Mouse (Mus musculus) hindbrain, embryonic 12.5 days (tissue): ENCODE measurements at regions not wholly inside any gene's neighbourhood (a gene's known extent, or its start where the extent isn't known, plus 50 kb on each side); places are given as distances from the start of the nearest gene placed in this dataset.

Source experiments
- ATAC-seq: fragments of 200-750 bp; cut with Nextera tagmentation; 2 replicates; pipeline ENCODE4 v1.8.0; 2017; ENCODE audit warnings: moderate TSS enrichment; ENCODE audit not compliant: low FRiP score
- H3K27ac ChIP-seq: fragments of 300-500 bp; sonication (generic); 2 replicates; pipeline ENCODE4 v1.5.1; 2016; ENCODE audit warnings: mild to moderate bottlenecking
- H3K27me3 ChIP-seq: fragments of 300-500 bp; sonication (generic); 2 replicates; pipeline ENCODE4 v1.6.1; 2016; ENCODE audit warnings: mild to moderate bottlenecking
- H3K36me3 ChIP-seq: fragments of 300-500 bp; sonication (generic); 2 replicates; pipeline ENCODE4 v1.6.1; 2016; ENCODE audit warnings: mild to moderate bottlenecking
- H3K4me1 ChIP-seq: fragments of 300-500 bp; sonication (generic); 2 replicates; pipeline ENCODE4 v1.6.1; 2016
- H3K4me2 ChIP-seq: fragments of 300-500 bp; sonication (generic); replicated peaks from 2 replicates; pipeline ENCODE4 v1.6.1; 2016; ENCODE audit warnings: mild to moderate bottlenecking
- H3K4me3 ChIP-seq: fragments of 300-500 bp; sonication (generic); 2 replicates; pipeline ENCODE4 v1.5.1; 2016; ENCODE audit warnings: mild to moderate bottlenecking
- H3K9ac ChIP-seq: fragments of 300-500 bp; sonication (generic); 2 replicates; pipeline ENCODE4 v1.6.1; 2016; ENCODE audit warnings: mild to moderate bottlenecking, moderate library complexity
- H3K9me3 ChIP-seq: fragments of 300-500 bp; sonication (generic); replicated peaks from 2 replicates; pipeline ENCODE4 v1.6.1; 2016; ENCODE audit warnings: mild to moderate bottlenecking
- WGBS: fragments of 180-500 bp; shearing (Covaris S2); methylation state at CpG from one replicate; pipeline ENCODE4 v1.1.7; 2016; 5-methylcytosine and 5-hydroxymethylcytosine counted together
- microRNA counts: library from miRNA; unstranded; fragments of <30 nt; microRNA quantifications from one replicate; lab custom pipeline; 2017
- microRNA-seq: library from miRNA; unstranded; fragments of <30 nt; microRNA quantifications from one replicate; pipeline ENCODE4, GENCODE M21; 2017

DNA sequence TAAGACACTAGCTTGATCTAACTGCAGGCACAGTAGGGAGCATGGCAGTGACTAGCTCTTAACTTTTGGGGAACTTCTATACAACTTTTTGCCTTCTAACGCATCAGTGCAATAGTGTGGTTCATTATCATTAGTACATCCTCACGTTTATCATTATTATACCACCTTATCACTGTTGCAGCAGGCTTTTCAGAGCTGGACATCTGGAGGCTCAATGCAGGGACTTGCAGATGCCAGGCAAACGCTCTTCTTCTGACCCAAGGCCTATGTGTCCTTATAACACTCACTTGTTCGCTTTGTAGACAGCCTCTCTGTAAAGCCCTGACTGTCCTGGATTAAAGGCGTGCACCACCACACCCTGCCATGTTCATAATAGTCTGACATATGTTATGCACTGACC lies 53.5 kb upstream of the Ubash3b start:
- Histone ChIP-seq H3K27me3 (no peaks in the 10 kb centered on the region), H3K9me3 (no peaks in the 10 kb centered on the region), H3K4me3 (no peak overlapping the region), H3K27ac (no peak overlapping the region), H3K4me1 (peaks cover 22% of the 10 kb centered on the region), H3K9ac (no peak overlapping the region), H3K4me2 (no peak overlapping the region), H3K36me3 (no peaks in the 10 kb centered on the region)
- no peak for ATAC-seq
- 91% methylated on average over 5 of the region's 5 CpGs for WGBS

DNA sequence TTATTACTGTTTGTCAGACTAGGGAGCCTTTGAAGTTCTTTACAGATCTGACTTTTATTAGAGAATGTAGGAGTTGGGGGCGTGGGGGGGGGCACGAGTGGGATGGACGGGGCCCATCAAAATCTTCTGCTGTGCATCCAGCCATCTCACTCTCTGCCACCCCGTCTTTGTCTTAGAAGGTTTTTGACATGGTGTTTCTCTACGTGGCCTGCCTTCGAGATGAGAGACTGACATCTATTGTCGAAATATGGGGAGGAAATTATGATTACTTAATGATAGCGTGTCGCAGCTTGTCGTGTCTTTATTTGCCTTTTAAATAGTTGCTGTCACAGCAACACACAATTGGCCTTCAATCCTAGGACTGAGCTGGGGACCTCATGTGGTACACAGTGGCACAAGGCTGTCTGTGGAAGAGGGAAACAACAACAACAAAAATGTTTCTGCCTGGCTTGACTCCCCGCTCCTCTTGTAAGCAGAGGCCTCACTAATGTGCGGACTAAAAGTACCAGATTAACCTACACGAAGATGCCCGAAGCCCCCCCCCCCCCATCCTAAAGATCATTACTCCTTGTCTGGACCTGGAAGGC lies 51.5 kb upstream of the Ubash3b start:
- Histone ChIP-seq H3K4me2 (peak overlapping the region; percentile 34), H3K27me3 (no peaks in the 10 kb centered on the region), H3K9me3 (no peaks in the 10 kb centered on the region), H3K9ac (0 out of 2 replicates have a peak overlapping the region, but pooled peaks have one; percentile 49), H3K4me1 (peaks cover 22% of the 10 kb centered on the region), H3K4me3 (no peak overlapping the region), H3K36me3 (no peaks in the 10 kb centered on the region), H3K27ac (peak overlapping the region; percentile 76)
- 39% methylated on average over 14 of the region's 14 CpGs for WGBS
- ATAC-seq = 0 out of 2 replicates have a peak, but pooled peaks have one; percentile 33

DNA sequence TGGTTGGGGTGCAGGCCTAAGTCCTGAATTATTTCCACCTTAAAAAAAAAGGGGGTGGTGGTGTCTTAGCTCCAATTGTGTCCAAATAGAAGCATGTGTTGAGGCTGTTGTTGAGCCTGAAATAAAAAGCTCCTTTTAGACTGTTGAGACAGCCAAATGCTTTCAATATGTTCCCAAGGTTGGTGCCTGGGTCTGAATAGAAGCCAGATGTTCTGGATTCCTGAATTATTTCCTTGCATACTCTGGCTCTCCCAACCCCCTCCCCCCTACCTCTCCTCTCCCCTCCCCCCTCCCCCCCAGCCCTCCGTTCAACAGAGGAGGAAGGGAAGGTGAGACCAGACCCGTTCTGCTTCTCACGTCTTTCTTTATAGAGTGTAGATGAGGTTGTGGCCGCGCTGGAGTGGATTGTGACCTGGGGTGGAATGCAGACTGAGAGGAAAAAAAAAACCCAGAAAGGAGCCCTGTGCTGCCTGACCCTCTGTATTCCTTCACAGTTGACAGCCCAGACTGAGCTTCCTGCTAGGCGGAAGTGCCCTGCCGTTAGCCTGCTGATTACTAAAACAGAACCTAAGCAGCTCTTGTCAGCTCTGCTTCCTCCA lies 50.9 kb upstream of the Ubash3b start:
- H3K9ac ChIP-seq = peak overlapping the region; percentile 49

DNA sequence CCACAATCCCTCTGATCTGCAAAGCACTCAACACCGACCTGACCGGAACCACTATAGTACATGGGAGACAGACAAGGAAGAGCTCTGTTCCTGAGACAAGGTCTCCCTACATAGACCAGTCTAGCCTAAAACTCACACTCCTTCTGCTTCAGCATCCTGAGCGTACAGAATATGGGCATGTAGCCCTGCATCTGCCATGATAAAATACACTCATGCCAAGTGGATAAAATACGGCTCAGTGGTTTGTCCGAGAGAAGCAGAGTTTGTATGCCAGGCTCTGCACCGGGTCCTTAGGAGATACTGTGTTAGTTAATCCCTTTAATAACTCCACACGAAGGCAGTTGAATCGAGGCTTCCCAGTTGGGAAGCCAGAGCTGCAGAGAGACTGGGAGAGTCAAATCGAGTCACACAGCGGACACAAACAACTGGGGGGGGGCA lies 50.4 kb upstream of the Ubash3b start:
- no peaks in the 10 kb centered on the region for H3K36me3 ChIP-seq
- ATAC-seq = no peak
- peaks cover 25% of the 10 kb centered on the region for H3K4me1 ChIP-seq
- H3K4me2 ChIP-seq = peak overlapping the region; percentile 34; the same call in 1 of the 2 replicates
- H3K4me3 ChIP-seq = no peak overlapping the region
- H3K27ac ChIP-seq = peak overlapping the region; percentile 76
- WGBS = 47% methylated on average over 10 of the region's 10 CpGs
- H3K27me3 ChIP-seq = no peaks in the 10 kb centered on the region
- H3K9ac ChIP-seq = peak overlapping the region; percentile 49; the same call in 1 of the 2 replicates
- H3K9me3 ChIP-seq = no peaks in the 10 kb centered on the region

More for the DNA sequence above, 50.9 kb upstream of the Ubash3b start:
- H3K4me2 ChIP-seq = peak overlapping the region; percentile 34
- H3K36me3 ChIP-seq = no peaks in the 10 kb centered on the region
- no peak overlapping the region for H3K4me3 ChIP-seq
- H3K27ac ChIP-seq = peak overlapping the region; percentile 76
- H3K27me3 ChIP-seq = no peaks in the 10 kb centered on the region
- peak; percentile 24; the same call in 1 of the 2 replicates for ATAC-seq
- WGBS = 2% methylated on average over 7 of the region's 7 CpGs
- H3K4me1 ChIP-seq = peaks cover 22% of the 10 kb centered on the region
- no peaks in the 10 kb centered on the region for H3K9me3 ChIP-seq

MicroRNAs in the stretch of these regions (microRNA counts, 519-probe panel; counts per million panel counts)
- 6,034 counts per million, percentile 96 among the panel's probes with 10 or more counts for microRNA mmu-miR-100 (lab: Ali Mortazavi, UCI)
- 4,173 counts per million, percentile 83 among the panel's probes with 10 or more counts for microRNA mmu-miR-125b-3p (lab: Ali Mortazavi, UCI)

Small RNA genes in the stretch of these regions (microRNA-seq; reads per million reads assigned to microRNA genes)
- gene Mir100 (61,821 reads per million, percentile 99 among the genes with 10 or more reads in this experiment), gene Mir125b-1 (2,136 reads per million, percentile 83 among the genes with 10 or more reads in this experiment), gene Mirlet7a-2 (107 reads per million, percentile 46 among the genes with 10 or more reads in this experiment)
